Mouse (Mus musculus) testis, adult 2 months (tissue): ENCODE results near the gene Tab2.

Source experiments
- CTCF ChIP-seq: fragments of 200-500 bp; IDR thresholded peaks from 2 replicates; pipeline ENCODE4 v1.5.1; 2012; ENCODE audit warnings: low read depth, mild to moderate bottlenecking, inconsistent platforms, low read length, moderate library complexity; ENCODE audit not compliant: control insufficient read depth, insufficient read depth, insufficient replicate concordance
- POLR2A ChIP-seq: fragments of 200-500 bp; IDR thresholded peaks from 2 replicates; pipeline ENCODE4 v1.6.1; 2012; ENCODE audit warnings: low read depth, mild to moderate bottlenecking, inconsistent platforms, low read length, moderate library complexity; ENCODE audit not compliant: control insufficient read depth

DNA sequence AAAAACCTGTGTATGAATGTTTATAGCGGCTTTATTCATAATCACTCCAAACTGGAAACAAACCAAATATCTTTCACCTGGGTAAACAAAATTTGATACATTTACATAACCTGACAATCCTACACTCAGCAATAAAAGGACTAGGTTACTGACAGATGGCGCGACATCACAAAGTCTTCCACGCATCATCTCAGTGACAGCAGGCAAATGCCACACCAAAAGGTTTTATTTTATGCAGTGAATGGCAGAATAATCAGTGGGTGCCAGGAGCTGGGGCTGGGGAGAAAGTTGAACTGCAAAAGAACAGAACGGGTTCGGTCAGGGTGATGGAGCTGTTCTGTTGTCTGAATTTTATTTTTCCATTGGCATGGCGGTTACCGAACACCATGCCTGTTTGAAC lies 31.5 kb upstream of the Tab2 start:
- TF ChIP-seq CTCF (no peak), POLR2A (no peak)
